In genomic region chr5:142816811-142817523, GRCm38 (mm10) we compare ENCODE assay signal across 8 mouse cellular contexts. TPM values are rescaled to one million over a fixed set of nuclear protein-coding genes. Genes with fewer than 3 reads are reported as not detected.
A peak's percentile ranks its signal among the peaks of the same experiment; 100 is the strongest.
DNase-seq lines count a peak whose midpoint lies in the region; ATAC-seq and TF ChIP-seq lines count a peak whose summit lies in the region.

No protein-coding gene starts in this region.

- H3K4me3 ChIP-seq in hindbrain, embryonic 14.5 days (replicated peaks; ENCODE audit: low read length) = peak overlapping the region; percentile 98

- 0 out of 2 replicates have a peak, but pooled peaks have one; percentile 41 for TF ChIP-seq POLR2A in brain, embryonic 14.5 days (IDR thresholded peaks at IDR 0.05; ENCODE audit: borderline replicate concordance, extremely low read depth, insufficient read depth, insufficient read length, poor library complexity, severe bottlenecking)

- peak overlapping the region; percentile 100 for H3K9ac ChIP-seq in hindbrain, embryonic 14.5 days

- H3K27me3 ChIP-seq in hindbrain, embryonic 14.5 days (ENCODE audit: control insufficient read depth, insufficient read depth, low read length) = no peaks in the 10 kb centered on the region

- H3K36me3 ChIP-seq in hindbrain, embryonic 14.5 days (replicated peaks; ENCODE audit: control insufficient read depth, insufficient read depth) = peaks cover 4% of the 10 kb centered on the region; the same call in 1 of the 2 replicates

- peak overlapping the region; percentile 98 for H3K4me2 ChIP-seq in hindbrain, embryonic 14.5 days (replicated peaks)

- TF ChIP-seq CTCF in brain, embryonic 14.5 days (IDR thresholded peaks at IDR 0.05; ENCODE audit: borderline replicate concordance, extremely low read depth, insufficient read depth, insufficient read length) = no peak

- H3K9me3 ChIP-seq in hindbrain, embryonic 14.5 days (ENCODE audit: control insufficient read depth, low read length) = no peaks in the 10 kb centered on the region

- H3K27ac ChIP-seq in hindbrain, embryonic 14.5 days = peak overlapping the region; percentile 100

- WGBS in hindbrain, embryonic 14.5 days = under 1% methylated on average over 63 of the region's 71 CpGs

- peaks cover 17% of the 10 kb centered on the region for H3K4me1 ChIP-seq in hindbrain, embryonic 14.5 days (replicated peaks; ENCODE audit: control insufficient read depth, insufficient read depth, low read length)

- no peak for ATAC-seq in hindbrain, embryonic 14.5 days (ENCODE audit: low FRiP score)

- DNase-seq in MN1 (ENCODE audit: low spot score) = peak; percentile 88
- DNase-seq in brain, embryonic 14.5 days (ENCODE audit: low read depth) = peak; percentile 53
- DNase-seq in frontal cortex, postnatal 36 days (ENCODE audit: low spot score in 2 of 2) = peak; percentile 77 to 84
- DNase-seq in hindbrain, embryonic 14.5 days (ENCODE audit: low spot score) = peak; percentile 52
- DNase-seq in layer of hippocampus, postnatal 36 days = peak; percentile 80 to 82
- peak; percentile 61 for DNase-seq in lung, postnatal 36 days
- peak; percentile 47 for DNase-seq in skeletal muscle tissue, adult 2 months (ENCODE audit: low read depth, low spot score)
- no peak for DNase-seq in c-Kit-positive CD71-positive TER-119-positive erythroid progenitor cells, embryonic 14.5 days (ENCODE audit: low spot score)

RNA-seq across cellular contexts. Expression of gene Tnrc18, which starts 0.5 kb away (rescaled TPM):
- 66.0 and 101 TPM in 2 replicates for polyA plus RNA-seq in brain, embryonic 14.5 days (2012; rRNA removed)
- polyA plus RNA-seq in hindbrain, embryonic 14.5 days (2014; fragmentation: Nextera tagmentation; extraction: Ambion mirVana) = 34.1 and 38.9 TPM in 2 replicates
- total RNA-seq in layer of hippocampus, postnatal 36 days (2021) = 100 to 1,000 TPM; 146 to 156 TPM
